Mouse (Mus musculus) cerebellum, adult 11-12 months (tissue): ENCODE measurements at regions not wholly inside any gene's neighbourhood (a gene's known extent, or its start where the extent isn't known, plus 50 kb on each side); places are given as distances from the start of the nearest gene placed in this dataset.
A peak's percentile ranks its signal among the peaks of the same experiment; 100 is the strongest.
"Not testable (repeated sequence)": the region's sequence is repeated elsewhere in the genome, so short reads cannot be mapped to it uniquely, and the experiment has no call there.

Experiments used
- DNase-seq: peaks from one replicate; pipeline ENCODE4 v3.0.0; 2022

GRCm38 (mm10) chr8:89514270-89514669, 470.3 kb upstream of the Sall1 start:
- DNase-seq: no peak

- DNase-seq: no peak
These were observed 463.7 kb upstream of the Sall1 start for GRCm38 (mm10) chr8:89507639-89508038.

DNA sequence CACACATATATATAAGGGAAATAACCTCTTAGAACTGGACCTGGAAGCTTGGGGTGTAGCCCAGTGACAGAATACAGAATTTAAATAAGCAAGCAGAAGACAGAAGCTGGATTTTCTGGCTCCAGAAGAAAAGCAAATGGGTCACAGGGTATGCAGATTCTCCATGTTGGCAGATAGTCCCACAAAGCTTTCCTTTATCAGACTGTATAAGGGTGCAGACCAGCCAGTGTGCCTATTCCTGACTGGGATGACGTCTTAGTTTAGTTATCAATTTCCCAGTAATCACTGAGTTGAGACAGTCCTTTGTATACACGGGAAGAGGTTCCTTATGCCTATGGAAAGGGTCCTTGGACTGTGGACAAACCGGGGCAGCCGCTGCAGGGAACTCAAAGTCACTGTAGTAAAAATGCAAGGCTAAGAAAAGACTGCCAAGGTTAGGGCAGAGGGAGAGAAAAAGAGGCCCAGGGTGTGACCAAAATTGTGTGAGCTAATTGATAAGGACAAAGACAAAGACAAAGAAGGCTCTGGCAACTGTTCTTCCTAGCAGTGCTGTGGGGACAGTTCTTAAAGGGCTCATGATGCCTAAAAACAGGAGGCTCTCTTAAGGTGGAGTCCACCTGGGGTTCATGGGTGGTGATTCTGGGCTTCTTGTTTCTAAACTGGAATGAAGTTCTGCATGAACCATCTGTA, 459.7 kb upstream of the Sall1 start:
- DNase-seq: no peak

DNA sequence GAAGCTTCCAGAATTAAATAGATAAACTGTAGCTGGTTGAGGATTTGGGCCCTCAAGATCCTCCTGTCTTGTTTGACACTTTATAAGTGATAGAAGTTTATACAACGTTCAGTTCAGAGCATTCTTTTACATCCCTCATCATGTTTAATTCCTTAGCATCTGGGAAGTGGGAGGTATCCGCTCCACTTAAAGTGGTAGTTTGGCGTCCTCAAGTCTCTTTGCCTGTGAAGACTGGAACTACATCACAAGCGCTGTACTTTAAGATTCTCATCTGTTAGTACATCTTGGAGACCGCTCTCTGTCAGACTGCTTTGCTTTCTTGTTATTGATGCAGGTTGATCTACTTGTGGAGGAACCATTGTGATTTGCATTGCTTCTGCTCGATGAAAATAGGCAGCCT, 459.1 kb upstream of the Sall1 start:
- DNase-seq: no peak

GRCm38 (mm10) chr8:89501756-89502155, 457.8 kb upstream of the Sall1 start:
- DNase-seq: no peak

DNA sequence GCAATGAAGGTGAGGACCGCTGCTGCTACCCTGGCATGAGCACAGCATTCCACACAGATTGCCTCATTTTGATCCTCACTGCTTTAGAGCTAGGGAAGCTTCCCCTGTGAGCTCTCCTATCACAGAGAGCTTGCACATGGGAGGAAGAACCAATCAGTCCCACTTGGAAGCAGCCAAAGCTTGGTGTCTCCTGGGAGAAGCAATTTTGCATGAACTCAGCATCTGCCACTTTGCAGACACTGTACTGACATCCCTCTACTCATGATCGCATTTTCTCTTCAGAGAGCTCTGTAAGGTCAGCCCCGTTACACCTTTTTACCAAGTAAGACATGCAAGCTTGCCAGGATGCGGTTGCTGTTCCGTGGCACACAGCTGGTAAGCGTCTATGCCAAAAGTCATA, 455.9 kb upstream of the Sall1 start:
- no peak for DNase-seq

DNA sequence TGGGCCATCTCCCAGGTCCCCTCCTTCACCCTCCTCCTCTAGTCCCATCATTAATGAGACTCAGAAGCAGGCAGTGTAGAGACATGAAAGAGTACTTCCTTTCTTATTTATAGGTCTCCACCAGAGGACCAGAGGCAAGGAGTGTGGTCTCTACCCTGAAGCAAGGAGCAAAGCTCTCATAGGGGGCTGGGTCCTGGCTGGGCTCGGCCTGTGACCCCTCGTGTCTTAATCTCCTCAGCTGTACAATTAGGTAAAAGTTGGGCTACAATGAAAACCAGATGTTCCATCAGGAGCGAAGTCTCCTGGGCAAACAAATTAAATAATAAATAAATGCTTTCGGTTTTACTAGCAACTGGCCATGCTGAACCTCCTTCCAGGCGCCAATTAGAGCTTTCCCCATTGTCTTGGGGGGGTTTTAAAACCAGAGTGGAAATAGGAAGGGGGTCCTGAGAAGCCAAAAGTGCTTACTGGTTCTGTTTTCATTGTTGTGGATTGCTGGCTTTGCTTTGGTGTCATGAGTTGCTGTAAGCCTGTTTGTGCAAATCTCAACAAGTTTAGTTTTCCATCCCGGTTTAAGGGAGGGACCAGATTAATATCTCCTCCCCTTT, 454.2 kb upstream of the Sall1 start:
- DNase-seq: no peak

- no peak for DNase-seq
These were observed 448.4 kb upstream of the Sall1 start for GRCm38 (mm10) chr8:89492336-89492735.

- DNase-seq: not testable (repeated sequence)
These were observed 438.5 kb upstream of the Sall1 start for GRCm38 (mm10) chr8:89482481-89482880.

DNA sequence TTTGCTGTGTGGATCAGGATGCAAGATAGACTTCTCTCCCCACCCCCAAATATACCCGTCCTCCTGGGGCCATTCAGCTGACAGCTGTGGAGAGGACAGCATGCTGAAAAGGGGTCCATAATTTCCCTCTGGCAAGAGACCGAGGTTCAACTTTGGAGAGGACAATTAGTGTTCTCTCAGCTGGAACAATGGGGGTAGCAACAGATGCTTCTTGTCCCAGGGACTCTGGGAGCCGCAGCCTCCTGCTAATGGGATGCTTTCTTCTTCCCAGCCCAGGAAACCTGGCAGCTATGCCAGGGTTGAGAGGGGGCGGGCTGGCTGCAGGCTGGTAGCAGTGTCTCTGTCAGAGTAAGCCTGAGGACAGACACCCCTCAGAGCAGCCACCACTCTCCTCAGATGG, 433.0 kb upstream of the Sall1 start:
- DNase-seq: no peak

DNA sequence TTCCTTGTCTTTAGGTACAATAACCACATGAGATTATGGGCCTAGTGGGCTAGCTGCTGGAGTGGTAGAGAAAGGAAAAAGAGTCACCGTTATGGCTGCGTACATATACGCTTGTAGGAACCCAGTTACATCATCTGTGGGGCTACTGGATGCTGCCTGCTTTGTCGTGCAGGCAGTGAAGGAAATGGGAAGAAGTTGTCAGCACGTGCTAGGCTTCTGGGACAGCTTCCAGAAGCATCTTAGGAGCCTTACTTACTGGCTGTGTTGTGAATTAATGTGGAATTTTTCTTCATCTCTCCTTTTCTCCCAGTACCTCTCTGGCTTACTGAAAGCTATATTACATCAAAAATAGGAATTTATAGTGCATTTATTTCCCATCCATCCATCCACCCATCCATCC, 427.2 kb upstream of the Sall1 start:
- no peak for DNase-seq

DNA sequence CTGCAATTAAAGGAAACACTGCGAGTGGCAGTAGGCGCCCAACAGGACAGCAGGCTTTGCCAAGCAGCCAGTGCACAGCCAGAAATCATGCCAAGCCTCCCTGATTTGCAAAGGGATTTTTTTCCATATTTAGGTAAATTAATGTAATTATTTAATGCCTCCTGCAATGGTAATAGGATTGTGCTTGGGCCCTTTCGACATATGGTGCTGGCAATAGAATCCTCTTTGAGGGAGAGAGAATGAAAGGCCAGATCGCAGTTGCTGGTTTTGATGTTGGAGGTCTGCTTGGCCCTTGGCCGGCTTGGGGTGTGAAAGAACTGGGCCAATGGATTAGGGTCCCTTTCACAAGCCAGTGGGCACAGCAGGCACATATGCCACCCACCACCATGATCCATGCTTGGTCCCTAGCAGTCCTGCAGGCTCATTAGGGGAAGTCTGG, 424.8 kb upstream of the Sall1 start:
- peak; percentile 20 for DNase-seq

DNA sequence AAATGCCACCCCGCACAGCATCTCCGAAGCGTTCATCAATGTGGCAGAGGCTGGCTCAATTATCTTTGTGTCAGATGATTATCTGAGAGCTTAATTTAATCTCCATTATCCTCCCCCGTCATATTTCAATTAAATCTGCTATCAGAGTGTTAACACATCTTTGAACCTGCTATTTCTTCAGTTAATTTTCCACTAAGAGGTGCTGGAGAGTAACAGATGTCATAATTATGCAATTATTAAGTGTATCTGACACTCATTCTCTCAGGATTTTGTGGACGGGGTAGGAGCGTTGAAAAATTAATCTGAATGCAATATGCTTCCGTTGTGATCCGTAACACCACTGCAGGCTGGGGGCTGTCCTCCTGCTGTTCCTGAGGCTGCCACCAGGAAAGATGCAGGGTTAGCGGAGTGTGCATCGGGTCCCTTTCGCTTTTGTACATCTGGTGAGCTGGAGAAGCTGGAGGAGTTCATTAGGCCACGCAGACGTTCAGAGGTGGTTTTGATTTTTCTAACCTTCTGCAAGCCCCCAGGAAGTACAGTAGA, 421.3 kb upstream of the Sall1 start:
- no peak for DNase-seq

- no peak for DNase-seq
These were observed 412.6 kb upstream of the Sall1 start for GRCm38 (mm10) chr8:89456517-89456916.

- DNase-seq: no peak
These were observed 411.8 kb upstream of the Sall1 start for GRCm38 (mm10) chr8:89455731-89456130.

GRCm38 (mm10) chr8:89454197-89454596, 410.2 kb upstream of the Sall1 start:
- DNase-seq: no peak

DNA sequence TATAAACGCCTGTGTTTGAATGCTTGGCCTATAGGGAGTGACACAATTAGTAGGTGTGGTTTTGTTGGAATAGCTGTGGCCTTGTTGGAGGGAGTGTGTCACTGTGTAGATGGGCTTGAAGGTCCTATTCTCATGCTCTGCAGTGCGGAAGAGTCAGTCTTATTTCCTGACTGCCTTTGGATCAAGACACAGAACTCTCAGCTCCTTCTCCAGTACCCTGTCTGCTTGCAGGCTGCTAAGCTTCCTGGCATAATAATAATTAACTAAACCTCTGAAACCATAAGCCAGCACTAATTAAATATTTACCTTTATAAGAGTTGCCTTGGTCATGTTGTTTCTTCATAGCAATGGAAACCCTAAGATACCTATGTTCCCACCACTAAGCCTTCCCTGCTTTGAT, 409.8 kb upstream of the Sall1 start:
- no peak for DNase-seq

- no peak for DNase-seq
These were observed 400.5 kb upstream of the Sall1 start for GRCm38 (mm10) chr8:89444466-89444865.

DNA sequence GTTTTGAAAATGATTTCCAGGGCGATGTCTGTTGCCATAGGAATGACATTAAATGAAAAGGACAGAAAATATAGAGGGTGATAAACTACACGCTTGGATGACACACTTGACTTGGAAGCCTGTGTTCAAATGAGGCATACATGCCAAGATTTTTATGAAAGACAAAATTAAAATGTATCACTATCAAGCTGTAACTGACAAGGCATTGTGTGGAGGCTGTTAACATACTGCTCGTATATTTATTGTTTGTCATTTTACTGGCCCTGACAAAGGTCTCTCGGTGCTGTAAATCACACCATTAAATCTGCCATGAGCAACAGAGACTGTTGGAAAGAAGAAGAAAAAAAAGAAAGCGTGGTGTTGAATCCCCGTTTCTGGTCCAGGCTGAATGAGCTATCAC, 395.3 kb upstream of the Sall1 start:
- DNase-seq: no peak

GRCm38 (mm10) chr8:89426969-89427368, 383.0 kb upstream of the Sall1 start:
- no peak for DNase-seq

GRCm38 (mm10) chr8:89415287-89415686, 371.3 kb upstream of the Sall1 start:
- DNase-seq: no peak

DNA sequence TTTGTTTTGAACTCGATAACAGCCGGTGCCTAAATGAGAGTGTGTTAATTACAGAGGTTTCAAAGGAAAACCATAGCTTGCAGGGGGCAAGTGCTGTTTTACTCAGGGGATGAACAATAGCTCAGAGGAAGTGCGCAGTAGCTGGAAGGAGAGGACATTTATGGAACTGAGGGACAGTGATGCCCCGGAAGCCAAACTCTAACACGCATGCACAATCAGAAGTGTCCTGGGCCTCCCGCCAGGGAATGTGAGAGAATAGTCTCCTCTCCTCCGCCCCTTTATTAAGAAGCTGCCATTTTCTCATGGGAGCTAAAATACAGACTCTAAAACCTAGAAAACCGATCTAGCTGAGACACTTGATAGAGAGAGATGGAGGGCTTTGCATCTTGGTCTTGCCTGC, 368.5 kb upstream of the Sall1 start:
- DNase-seq: no peak

DNA sequence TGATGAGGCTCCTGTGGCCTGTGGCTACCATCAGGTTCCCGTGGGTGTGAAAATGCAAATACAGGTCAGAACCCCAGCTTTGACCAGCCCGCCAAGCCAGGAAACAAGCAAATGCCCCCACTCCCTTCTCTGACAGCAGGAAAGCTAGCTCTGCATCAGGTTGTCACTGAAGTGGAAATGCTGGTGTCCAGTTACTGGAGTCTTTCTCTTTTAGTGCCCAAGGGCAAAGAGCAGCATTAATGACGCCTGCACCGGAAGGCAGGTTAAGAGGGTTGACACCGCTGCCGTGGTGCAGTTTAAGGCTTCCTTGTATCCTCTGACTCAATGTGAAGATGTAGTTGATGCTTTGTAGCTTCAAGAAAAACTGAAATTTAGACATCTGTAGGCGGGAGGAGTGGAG, 368.1 kb upstream of the Sall1 start:
- no peak for DNase-seq

GRCm38 (mm10) chr8:89406688-89407087, 362.7 kb upstream of the Sall1 start:
- no peak for DNase-seq

GRCm38 (mm10) chr8:89404287-89404686, 360.3 kb upstream of the Sall1 start:
- DNase-seq: no peak
